Mouse (Mus musculus): ENCODE data around the gene Tbc1d7. TPM values are rescaled to one million over a fixed set of nuclear protein-coding genes. Genes with fewer than 3 reads are reported as not detected.
A peak's percentile ranks its signal among the peaks of the same experiment; 100 is the strongest.

The Tbc1d7 gene
- polyA plus RNA-seq, 1 experiment from 2014 or later, result 80.3 TPM

GRCm38 (mm10) chr13:43131741-43132191, 39.5 kb downstream of the Tbc1d7 start:
- Histone ChIP-seq H3K27ac (replicated peaks) (peak overlapping the region; percentile 28; the same call in 1 of the 2 replicates), H3K36me3 (peaks cover 22% of the 10 kb centered on the region), H3K9ac (replicated peaks) (no peak overlapping the region)

DNA sequence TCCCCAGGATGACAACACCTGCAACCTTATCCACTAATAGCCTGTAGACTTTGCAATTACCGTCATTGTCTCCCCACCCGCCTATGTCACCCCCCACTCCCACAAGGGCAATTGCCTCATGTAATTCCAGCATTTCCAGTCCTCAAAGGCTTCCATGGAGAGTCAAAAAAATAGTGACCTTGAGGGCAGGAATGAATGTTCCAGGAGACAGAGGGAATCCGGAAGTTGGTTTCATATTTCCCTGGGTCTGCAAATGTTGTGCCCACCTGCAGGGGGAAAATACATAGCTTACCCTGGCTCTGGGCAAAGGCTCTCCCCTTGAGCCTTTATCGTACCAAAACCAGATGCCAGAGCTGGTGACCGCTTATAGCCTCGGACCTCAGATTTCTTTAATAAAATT, 41.1 kb downstream of the Tbc1d7 start:
- H3K4me1 ChIP-seq, result peaks cover 4% of the 10 kb centered on the region; the same call in 1 of the 2 replicates
- WGBS, result 74% methylated on average over 6 of the region's 6 CpGs
- H3K27ac ChIP-seq (replicated peaks), result no peak overlapping the region

More at GRCm38 (mm10) chr13:43131741-43132191, 39.5 kb downstream of the Tbc1d7 start:
- no peak for ATAC-seq (ENCODE audit: low FRiP score)
- 67% methylated on average over 10 of the region's 10 CpGs for WGBS
- no peak overlapping the region for H3K4me2 ChIP-seq
- no peaks in the 10 kb centered on the region for H3K27me3 ChIP-seq (replicated peaks)
- no peak overlapping the region for H3K4me3 ChIP-seq (replicated peaks)
- H3K4me1 ChIP-seq, result peaks cover 4% of the 10 kb centered on the region; the same call in 1 of the 2 replicates
- H3K9me3 ChIP-seq (replicated peaks), result no peaks in the 10 kb centered on the region

DNA sequence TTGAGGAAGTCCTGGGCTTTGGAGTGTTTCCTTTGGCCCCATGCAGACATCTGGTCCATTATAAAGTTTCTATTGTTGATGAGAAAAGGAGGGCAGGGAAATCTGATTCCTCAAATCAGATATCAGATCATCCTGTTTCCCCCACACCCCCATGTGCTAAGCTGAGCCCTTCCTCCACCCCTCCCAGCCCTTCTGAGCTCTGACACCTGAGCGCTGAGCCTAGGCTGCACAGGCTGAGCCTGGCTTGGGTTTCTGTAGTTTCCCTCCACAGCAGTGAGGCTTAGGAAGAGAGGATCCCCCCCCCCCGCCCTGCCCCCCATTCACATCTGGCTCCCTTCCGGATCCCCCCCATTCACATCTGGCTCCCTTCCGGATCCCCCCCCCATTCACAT, 46.6 kb downstream of the Tbc1d7 start:
- H3K9ac ChIP-seq (replicated peaks), result no peak overlapping the region
- H3K9me3 ChIP-seq (replicated peaks), result no peaks in the 10 kb centered on the region
- no peaks in the 10 kb centered on the region for H3K36me3 ChIP-seq
- H3K4me1 ChIP-seq, result no peaks in the 10 kb centered on the region
- no peaks in the 10 kb centered on the region for H3K27me3 ChIP-seq (replicated peaks)
- WGBS, result 57% methylated on average over 4 of the region's 4 CpGs
- ATAC-seq (ENCODE audit: low FRiP score), result no peak
- H3K4me3 ChIP-seq (replicated peaks), result no peak overlapping the region
- H3K4me2 ChIP-seq, result no peak overlapping the region
- no peak overlapping the region for H3K27ac ChIP-seq (replicated peaks)

More for the DNA sequence above, 41.1 kb downstream of the Tbc1d7 start:
- no peak for ATAC-seq (ENCODE audit: low FRiP score)
- Histone ChIP-seq H3K4me3 (replicated peaks) (no peak overlapping the region), H3K4me2 (no peak overlapping the region), H3K9me3 (replicated peaks) (no peaks in the 10 kb centered on the region), H3K27me3 (replicated peaks) (no peaks in the 10 kb centered on the region), H3K9ac (replicated peaks) (no peak overlapping the region), H3K36me3 (peaks cover 14% of the 10 kb centered on the region)

- H3K27me3 ChIP-seq (replicated peaks), result no peaks in the 10 kb centered on the region
- H3K4me2 ChIP-seq, result no peak overlapping the region
- WGBS, result 57% methylated on average over 17 of the region's 17 CpGs
- H3K9ac ChIP-seq (replicated peaks), result no peak overlapping the region
- H3K4me1 ChIP-seq, result no peaks in the 10 kb centered on the region
- H3K27ac ChIP-seq (replicated peaks), result no peak overlapping the region
- no peaks in the 10 kb centered on the region for H3K36me3 ChIP-seq
- ATAC-seq (ENCODE audit: low FRiP score), result no peak
- no peaks in the 10 kb centered on the region for H3K9me3 ChIP-seq (replicated peaks)
- H3K4me3 ChIP-seq (replicated peaks), result no peak overlapping the region
These were observed 47.2 kb downstream of the Tbc1d7 start for GRCm38 (mm10) chr13:43123895-43124682.

DNA sequence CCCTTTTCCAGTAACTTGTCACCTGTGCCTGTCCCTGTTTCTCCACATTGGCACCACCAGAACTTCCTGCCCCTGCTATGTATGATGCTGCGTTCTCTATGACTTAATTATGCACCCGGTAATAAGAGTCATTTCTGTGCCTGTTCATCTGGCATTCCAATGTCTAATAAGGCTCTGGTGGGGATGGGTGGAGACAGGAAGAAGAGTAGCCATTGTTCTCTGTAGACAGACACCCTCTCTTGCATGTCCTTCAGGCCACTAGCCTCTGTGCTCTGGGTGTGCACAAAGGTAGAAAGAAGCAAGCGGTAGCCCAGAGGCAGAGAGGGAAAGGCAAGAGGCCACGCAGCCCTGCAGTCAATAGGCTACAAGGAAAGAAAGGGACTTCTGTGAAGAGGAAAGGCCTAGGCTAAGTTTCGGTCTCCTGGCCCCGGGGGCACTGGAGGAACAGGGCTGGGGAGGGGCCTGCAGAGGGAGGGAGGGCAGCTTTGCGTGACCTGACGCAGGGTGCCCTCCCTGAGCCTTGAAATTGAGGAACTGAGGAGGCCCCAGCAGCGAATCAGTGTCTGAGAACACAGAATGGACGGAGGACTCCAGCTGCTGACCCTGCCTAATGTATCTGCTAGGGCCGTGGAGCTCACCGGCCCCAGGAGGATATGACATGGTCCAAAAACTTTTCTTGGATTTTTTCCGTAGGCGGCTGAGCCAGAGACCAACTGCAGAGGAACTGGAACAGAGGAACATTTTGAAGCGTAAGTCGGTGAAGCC, 48.8 kb downstream of the Tbc1d7 start:
- H3K4me2 ChIP-seq, result no peak overlapping the region
- H3K4me1 ChIP-seq, result no peaks in the 10 kb centered on the region
- WGBS, result 73% methylated on average over 16 of the region's 16 CpGs
- no peak overlapping the region for H3K27ac ChIP-seq (replicated peaks)
- no peak overlapping the region for H3K4me3 ChIP-seq (replicated peaks)
- H3K36me3 ChIP-seq, result no peaks in the 10 kb centered on the region
- no peaks in the 10 kb centered on the region for H3K9me3 ChIP-seq (replicated peaks)
- no peak for ATAC-seq (ENCODE audit: low FRiP score)
- no peaks in the 10 kb centered on the region for H3K27me3 ChIP-seq (replicated peaks)
- H3K9ac ChIP-seq (replicated peaks), result no peak overlapping the region

GRCm38 (mm10) chr13:43113141-43113540, 58.2 kb downstream of the Tbc1d7 start:
- H3K4me1 ChIP-seq, result peaks cover 2% of the 10 kb centered on the region; the same call in 1 of the 2 replicates
- no peaks in the 10 kb centered on the region for H3K27me3 ChIP-seq (replicated peaks)
- no peak overlapping the region for H3K9ac ChIP-seq (replicated peaks)
- H3K27ac ChIP-seq (replicated peaks), result no peak overlapping the region
- no peak overlapping the region for H3K4me2 ChIP-seq
- no peak for ATAC-seq (ENCODE audit: low FRiP score)
- no peak overlapping the region for H3K4me3 ChIP-seq (replicated peaks)
- no peaks in the 10 kb centered on the region for H3K36me3 ChIP-seq
- H3K9me3 ChIP-seq (replicated peaks), result no peaks in the 10 kb centered on the region
- 96% methylated on average over 3 of the region's 3 CpGs for WGBS

GRCm38 (mm10) chr13:43112707-43113106, 58.6 kb downstream of the Tbc1d7 start:
- WGBS, result 77% methylated on average over 3 of the region's 3 CpGs
- Histone ChIP-seq H3K4me2 (no peak overlapping the region), H3K27ac (replicated peaks) (no peak overlapping the region)

GRCm38 (mm10) chr13:43112280-43112679, 59.0 kb downstream of the Tbc1d7 start:
- H3K27me3 ChIP-seq (replicated peaks), result no peaks in the 10 kb centered on the region
- WGBS, result 70% methylated on average over 7 of the region's 7 CpGs
- no peaks in the 10 kb centered on the region for H3K36me3 ChIP-seq
- no peaks in the 10 kb centered on the region for H3K9me3 ChIP-seq (replicated peaks)
- no peak overlapping the region for H3K4me2 ChIP-seq
- ATAC-seq (ENCODE audit: low FRiP score), result no peak
- H3K9ac ChIP-seq (replicated peaks), result no peak overlapping the region
- no peak overlapping the region for H3K27ac ChIP-seq (replicated peaks)
- no peak overlapping the region for H3K4me3 ChIP-seq (replicated peaks)
- H3K4me1 ChIP-seq, result peaks cover 2% of the 10 kb centered on the region; the same call in 1 of the 2 replicates

More at GRCm38 (mm10) chr13:43112707-43113106, 58.6 kb downstream of the Tbc1d7 start:
- ATAC-seq (ENCODE audit: low FRiP score), result no peak
- peaks cover 2% of the 10 kb centered on the region; the same call in 1 of the 2 replicates for H3K4me1 ChIP-seq
- no peaks in the 10 kb centered on the region for H3K27me3 ChIP-seq (replicated peaks)
- no peak overlapping the region for H3K4me3 ChIP-seq (replicated peaks)
- no peak overlapping the region for H3K9ac ChIP-seq (replicated peaks)
- no peaks in the 10 kb centered on the region for H3K36me3 ChIP-seq
- no peaks in the 10 kb centered on the region for H3K9me3 ChIP-seq (replicated peaks)

- 97% methylated on average over 9 of the region's 9 CpGs for WGBS
- Histone ChIP-seq H3K9me3 (replicated peaks) (no peaks in the 10 kb centered on the region), H3K4me1 (0 out of 2 replicates have a peak, but pooled peaks cover 3% of the 10 kb centered on the region), H3K27me3 (replicated peaks) (no peaks in the 10 kb centered on the region), H3K36me3 (peaks cover 5% of the 10 kb centered on the region; the same call in 1 of the 2 replicates), H3K9ac (replicated peaks) (no peak overlapping the region), H3K4me2 (no peak overlapping the region), H3K27ac (replicated peaks) (no peak overlapping the region), H3K4me3 (replicated peaks) (no peak overlapping the region)
- ATAC-seq (ENCODE audit: low FRiP score), result no peak
These were observed 66.8 kb downstream of the Tbc1d7 start for GRCm38 (mm10) chr13:43104496-43104895.

DNA sequence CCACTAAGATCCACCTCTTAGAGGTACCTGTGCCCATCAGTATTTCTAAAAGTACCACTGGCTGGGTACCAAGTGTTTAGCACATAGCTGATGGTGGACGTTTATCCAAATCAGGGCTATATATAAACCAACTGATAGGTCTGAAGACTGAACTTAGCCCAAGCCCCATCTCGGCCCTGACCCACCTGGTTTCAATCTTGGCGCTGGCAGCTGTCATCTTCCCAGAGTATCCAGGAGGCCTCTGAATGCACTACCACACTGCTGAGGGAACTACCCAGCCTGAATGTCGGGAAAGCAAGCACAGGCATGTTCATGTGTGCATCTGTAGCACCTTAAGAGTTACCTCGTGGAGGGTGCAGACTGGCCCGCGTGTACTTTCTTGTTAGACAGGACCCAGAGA, 68.4 kb downstream of the Tbc1d7 start:
- Histone ChIP-seq H3K4me2 (no peak overlapping the region), H3K4me3 (replicated peaks) (no peak overlapping the region), H3K27me3 (replicated peaks) (no peaks in the 10 kb centered on the region), H3K36me3 (peaks cover 12% of the 10 kb centered on the region), H3K9ac (replicated peaks) (no peak overlapping the region), H3K4me1 (0 out of 2 replicates have a peak, but pooled peaks cover 3% of the 10 kb centered on the region), H3K9me3 (replicated peaks) (no peaks in the 10 kb centered on the region), H3K27ac (replicated peaks) (no peak overlapping the region)
- 81% methylated on average over 7 of the region's 7 CpGs for WGBS
- ATAC-seq (ENCODE audit: low FRiP score), result no peak
